Mouse (Mus musculus): Measurements from ENCODE around the gene Pigb.

The Pigb gene

GRCm38 (mm10) chr9:73045711-73046110 lies 5.5 kb upstream of the Pigb start:
- DNase-seq (ENCODE audit: low read depth): no peak

GRCm38 (mm10) chr9:73045204-73045603 lies 5.0 kb upstream of the Pigb start:
- peak; percentile 30 for DNase-seq (ENCODE audit: low read depth)

DNA sequence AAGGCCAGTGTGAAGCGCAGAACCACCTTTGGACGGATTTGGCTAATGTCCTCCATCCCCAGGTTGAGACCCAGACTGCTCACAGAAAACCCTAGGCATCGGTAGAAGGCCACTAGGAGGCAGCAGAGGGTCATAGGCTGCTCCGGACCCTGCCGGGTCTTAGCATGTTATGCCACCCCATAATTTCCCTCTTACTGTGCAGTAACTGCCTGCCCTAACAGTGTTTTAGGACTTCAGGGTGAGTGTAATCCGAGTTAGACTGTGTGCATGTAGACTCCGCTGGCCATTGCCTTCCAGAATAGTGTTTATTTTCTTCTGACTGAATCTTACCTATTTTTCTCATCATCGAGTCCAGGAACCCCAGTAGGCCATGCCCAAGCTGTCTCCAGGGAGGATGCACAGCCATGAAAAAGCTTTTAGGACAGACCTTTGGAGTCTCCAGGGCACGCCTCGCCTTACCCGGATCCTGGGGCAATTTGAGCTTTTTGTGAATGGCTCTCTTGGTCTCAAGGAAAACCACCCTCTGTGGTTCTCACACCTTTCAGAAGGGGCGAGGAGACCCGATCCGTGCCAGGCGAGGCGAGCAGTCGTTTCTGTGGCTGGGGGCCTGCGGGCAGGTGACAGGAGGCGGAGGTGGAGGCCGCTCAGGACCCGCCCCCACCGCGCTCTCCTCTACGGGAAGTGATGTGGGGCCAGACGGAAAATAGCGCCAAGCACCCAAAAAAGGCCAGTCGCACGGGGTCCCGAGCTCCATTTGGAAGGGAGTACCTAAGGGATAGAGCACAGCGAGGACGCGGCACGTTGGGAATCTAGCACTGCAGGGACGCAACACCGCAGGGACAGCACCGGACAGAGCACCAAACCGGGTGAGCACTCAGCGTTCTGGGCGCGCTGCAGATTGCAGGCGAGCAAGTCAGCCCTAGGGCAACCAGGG lies 4.2 kb upstream of the Pigb start, which contains the start of gene Rab27a:
Gene Rab27a, plus strand, starts transcription at position 709 of the 934 bp plus-strand sequence.
- peak; percentile 94 for DNase-seq (ENCODE audit: low read depth)

GRCm38 (mm10) chr9:73039222-73039945 lies 794 bp downstream of the Pigb start:
- peak; percentile 91 for DNase-seq (ENCODE audit: low read depth)

DNA sequence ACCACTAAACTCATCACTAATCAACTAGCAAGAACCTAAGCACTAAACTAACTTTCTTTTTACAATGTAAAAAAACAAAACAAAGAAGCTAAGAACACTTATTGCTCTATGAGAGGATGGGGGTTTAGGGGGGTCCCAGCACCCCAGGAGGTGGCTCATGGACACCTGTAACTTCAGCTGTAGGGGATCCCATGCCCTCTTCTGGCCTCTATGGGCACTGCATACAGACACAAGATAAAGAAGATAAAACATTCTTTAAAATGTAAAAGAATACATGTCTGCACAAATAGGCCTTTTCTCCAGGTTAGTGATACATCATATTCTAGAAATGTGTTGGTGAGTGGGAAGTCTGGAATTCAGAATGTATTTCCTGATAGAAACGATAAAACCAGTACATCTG lies 6.8 kb downstream of the Pigb start:
- no peak for DNase-seq (ENCODE audit: low read depth)

DNA sequence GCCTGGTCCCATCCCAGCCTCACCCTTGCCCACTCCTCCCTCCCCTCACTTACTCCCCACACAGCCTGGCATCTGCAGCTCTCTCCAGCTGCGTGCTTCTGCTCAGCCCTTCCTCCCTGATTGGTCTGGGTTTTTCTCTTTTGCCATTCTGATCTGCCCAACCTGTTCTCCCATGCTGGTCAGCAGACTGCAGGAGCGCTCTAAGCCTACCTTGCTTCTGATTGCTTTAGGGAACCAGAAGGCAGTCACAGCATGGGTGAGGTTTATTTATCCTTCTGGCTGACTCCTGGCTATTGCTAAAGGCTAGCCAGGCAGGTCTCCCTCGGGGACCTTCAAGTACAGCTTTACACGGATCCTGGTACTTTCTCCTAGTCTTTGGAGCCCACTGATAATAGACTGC lies 8.8 kb downstream of the Pigb start:
- no peak for DNase-seq (ENCODE audit: low read depth)

- DNase-seq (ENCODE audit: low read depth): no peak
Measured at GRCm38 (mm10) chr9:73030443-73030842, 9.7 kb downstream of the Pigb start.

- DNase-seq (ENCODE audit: low read depth): no peak
Measured at GRCm38 (mm10) chr9:73025818-73026636, 14.2 kb downstream of the Pigb start.

DNA sequence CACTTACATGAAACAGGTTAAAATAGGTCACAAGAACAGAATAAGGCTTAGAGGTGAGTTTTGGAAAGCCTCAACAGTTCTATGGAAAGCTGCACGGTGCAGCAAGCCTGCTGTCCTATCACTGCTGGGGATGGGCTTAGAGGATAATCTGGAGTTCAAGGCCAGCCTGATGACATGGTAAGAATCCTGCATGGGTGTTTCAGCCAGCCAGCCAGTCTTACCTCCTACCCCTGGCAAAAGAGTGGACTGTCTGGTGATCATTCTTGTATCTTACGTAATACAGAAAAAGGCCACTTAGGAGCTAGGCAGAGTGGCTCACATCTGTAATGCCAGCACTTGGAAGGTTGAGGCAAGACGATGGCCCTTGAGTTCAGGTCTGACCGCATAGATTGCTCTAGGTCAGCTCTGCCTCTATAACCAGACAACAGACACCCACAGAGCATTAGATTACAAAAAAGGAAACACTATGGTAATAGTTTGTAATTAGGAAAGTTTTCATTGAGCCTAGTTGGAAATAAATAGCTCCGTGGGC lies 19.5 kb downstream of the Pigb start:
- DNase-seq (ENCODE audit: low read depth): no peak

GRCm38 (mm10) chr9:73019841-73020240 lies 20.3 kb downstream of the Pigb start:
- no peak for DNase-seq (ENCODE audit: low read depth)

GRCm38 (mm10) chr9:73014724-73015123 lies 25.5 kb downstream of the Pigb start:
- no peak for DNase-seq (ENCODE audit: low read depth)

DNA sequence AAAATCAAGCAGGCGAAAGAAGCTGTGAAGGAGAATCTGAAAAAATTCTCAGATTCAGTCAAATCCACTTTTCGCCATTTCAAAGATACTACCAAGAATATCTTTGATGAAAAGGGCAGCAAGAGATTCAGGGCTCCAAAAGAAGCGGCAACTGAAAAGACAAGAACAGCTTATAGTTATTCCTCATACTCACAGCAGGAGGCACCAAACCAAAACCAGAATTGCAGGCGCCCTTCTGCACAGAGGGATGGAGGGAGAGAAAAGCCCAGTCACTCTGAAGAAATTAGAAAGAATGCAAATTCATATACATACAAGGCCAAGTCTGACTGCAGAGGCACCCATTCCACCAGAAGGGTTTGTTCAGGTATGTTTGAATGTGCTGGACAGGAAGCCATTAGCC lies 27.5 kb downstream of the Pigb start:
- no peak for DNase-seq (ENCODE audit: low read depth)

- DNase-seq (ENCODE audit: low read depth): no peak
Measured at GRCm38 (mm10) chr9:73008384-73008783, 31.8 kb downstream of the Pigb start.

DNA sequence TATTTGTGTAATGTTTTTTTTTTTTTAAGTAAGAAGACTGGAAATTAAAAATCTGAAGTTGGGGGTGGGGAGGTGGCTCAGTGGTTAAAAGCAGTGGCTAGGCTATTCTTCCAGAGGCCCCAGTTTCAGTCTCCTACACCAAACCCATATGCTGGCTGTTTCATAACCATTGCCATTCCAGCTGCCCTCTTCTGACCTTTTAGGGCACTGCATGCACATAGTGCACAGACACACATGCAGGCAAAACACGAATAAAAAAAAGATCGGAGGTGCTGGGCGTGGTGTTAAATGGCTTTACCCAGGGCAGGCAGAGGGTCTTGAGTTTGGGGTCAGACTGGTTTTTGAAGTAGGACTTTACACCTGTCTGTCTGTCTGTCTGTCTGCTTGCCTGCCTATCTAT lies 34.0 kb downstream of the Pigb start:
- peak; percentile 33 for DNase-seq (ENCODE audit: low read depth)

GRCm38 (mm10) chr9:73005106-73005505 lies 35.1 kb downstream of the Pigb start:
- no peak for DNase-seq (ENCODE audit: low read depth)

DNA sequence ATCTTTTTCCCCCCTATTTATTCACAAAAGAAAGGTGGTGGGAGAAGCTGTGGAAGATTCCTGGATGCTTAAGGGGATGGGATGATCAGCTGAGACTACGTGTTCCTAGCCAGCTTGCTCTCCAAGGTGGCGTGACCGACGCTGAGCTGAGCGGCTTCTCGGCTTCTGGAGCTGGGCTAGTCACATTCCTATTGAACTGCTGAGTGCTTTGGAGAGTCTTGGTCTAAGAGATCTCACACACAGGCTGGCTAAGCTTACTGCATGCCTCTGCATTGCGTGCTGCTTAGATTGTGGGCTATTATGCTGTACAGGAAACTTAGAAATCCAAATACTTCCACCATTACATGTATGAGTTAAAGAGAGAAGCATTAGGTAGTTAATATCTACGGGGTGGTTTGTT lies 36.1 kb downstream of the Pigb start:
- no peak for DNase-seq (ENCODE audit: low read depth)

- DNase-seq (ENCODE audit: low read depth): no peak
Measured at GRCm38 (mm10) chr9:73002177-73002576, 38.0 kb downstream of the Pigb start.

DNA sequence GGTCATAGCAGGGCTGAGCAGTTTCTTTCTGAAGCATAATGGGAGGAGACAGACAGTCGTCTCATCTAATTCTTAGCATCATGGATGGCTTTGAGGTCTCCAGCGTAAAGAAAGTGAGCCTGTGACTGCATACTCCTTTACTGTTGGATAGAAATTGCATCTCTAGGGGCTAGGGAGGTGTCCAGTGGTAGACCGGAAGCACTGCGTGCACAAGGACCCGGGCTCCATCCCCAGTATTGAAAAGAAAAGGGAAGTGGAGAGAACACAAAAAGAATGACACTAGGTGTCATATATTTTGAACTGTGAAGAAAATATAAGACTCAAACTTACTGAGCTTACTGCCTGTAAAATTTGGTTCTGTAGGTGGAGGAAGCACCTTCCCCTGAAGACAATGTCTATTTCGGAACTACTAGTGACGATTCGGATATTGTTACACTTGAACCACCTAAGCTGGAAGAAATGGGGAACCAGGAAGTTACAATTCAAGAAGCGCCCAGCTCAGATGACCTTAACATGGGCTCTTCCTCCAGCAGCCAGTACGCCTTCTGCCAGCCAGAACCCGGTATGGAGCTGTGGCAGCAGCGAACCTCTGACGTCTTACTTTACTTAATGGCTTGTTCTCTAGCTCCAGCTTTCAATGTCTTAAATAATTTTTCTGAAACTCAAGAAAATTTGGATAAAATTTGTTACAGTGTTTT lies 38.7 kb downstream of the Pigb start:
- no peak for DNase-seq (ENCODE audit: low read depth)

DNA sequence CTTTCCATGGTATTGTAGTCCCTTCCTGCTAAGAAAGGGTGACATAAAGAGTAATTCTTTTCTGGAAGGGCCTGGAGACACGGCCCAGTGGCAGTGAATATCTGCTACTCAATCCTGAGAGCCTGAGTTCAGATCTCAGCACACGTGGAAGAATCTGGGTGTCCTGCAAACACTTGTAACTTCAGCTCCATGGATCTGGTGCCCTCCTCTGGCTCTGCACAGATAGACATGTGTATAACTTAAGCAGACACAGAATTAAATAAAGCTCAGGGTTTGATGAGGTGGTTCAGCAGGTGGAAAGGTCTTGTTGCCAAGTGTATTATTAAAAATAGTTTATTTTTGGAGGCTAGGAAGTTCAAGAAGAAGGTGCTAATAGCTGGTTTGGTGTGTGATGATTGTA lies 39.7 kb downstream of the Pigb start:
- peak; percentile 33 for DNase-seq (ENCODE audit: low read depth)

DNA sequence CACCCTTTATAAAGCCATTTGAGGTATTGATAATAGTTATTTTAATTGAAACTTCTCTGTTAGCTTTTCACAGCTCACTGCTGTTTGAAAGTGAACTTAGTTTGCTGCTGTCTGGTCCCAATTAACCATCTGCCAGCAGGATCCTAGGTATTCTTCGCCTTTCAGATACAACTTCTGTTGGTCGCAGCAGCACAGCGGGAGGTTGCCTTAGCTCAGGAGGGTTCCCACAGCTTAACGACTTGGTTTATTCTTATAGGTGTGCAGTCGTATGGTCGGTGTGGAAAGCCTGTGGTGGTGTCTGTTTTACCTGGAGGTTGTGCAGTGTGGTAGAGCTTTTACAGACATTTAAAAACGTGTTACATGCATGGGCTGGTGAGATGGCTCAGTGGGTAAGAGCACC lies 43.4 kb downstream of the Pigb start:
- no peak for DNase-seq (ENCODE audit: low read depth)

DNA sequence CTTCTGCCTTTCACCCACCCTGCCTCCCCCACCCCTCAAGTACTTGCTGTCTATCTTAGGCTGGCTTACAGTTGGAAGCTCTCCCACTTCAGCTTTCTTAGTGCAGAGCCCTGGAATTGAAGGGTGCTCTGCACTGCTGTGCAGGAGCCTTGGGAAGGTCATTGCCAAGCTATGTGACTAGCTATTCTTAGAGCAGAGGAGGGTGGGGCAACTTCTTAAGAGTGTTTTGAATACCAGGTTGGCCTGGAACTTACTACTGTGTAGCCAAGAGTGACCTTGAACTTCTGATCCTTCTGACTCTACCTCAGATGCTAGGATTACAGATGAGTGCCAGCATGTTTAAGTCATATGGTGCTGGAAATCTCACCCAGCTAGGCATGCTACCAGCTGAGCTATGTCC lies 44.0 kb downstream of the Pigb start:
- no peak for DNase-seq (ENCODE audit: low read depth)

Data from naive thymus-derived CD4-positive, alpha-beta T cell, adult 2 months (primary cell).